Comparison of ENCODE assay signal across 22 mouse cellular contexts in the genomic region with DNA sequence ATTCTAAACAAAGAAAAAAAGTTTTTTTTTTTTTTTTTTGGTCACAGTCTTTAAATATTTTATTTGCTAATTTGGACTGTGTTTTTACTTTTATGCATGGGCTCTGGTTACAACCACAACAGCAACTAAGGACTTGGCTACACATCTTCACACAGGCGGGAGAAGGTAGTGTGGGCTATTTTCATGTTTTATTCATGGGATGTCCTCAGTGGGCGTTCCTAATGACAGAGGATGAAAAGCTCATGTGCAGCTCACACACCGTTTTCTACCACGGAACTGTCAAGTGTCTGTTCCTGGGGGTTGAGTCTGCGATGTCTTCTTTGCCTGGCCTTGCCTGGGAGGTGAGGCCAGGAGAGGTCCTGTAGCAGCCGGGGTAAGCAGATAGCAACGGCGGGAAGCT.
A peak's percentile ranks its signal among the peaks of the same experiment; 100 is the strongest.
DNase-seq lines count a peak whose midpoint lies in the region; ATAC-seq and TF ChIP-seq lines count a peak whose summit lies in the region.
"Had no signal": no experiment of that assay in that cellular context is flagged by ENCODE, and none has a peak within 500 bp of the region (broad histone marks: within the 10 kb centered on the region; RNA-seq: fewer than 3 reads in every experiment).

No protein-coding gene starts in this region.

- H3K4me1 ChIP-seq in hindbrain, embryonic 11.5 days (replicated peaks; ENCODE audit: control insufficient read depth, insufficient read depth, low read length): no peaks in the 10 kb centered on the region
- peaks cover 5% of the 10 kb centered on the region; the same call in 1 of the 2 replicates for H3K4me1 ChIP-seq in hindbrain, postnatal 0 days (ENCODE audit: insufficient read depth, low read length)
- H3K4me1 ChIP-seq in hindbrain, embryonic 13.5 days (replicated peaks): peaks cover 46% of the 10 kb centered on the region
- H3K4me1 ChIP-seq in neural tube, embryonic 14.5 days (ENCODE audit: control insufficient read depth, insufficient read depth, low read length): 0 out of 2 replicates have a peak, but pooled peaks cover 3% of the 10 kb centered on the region
- H3K4me1 ChIP-seq in intestine, postnatal 0 days (replicated peaks; ENCODE audit: control insufficient read depth, insufficient read depth, low read length): no peaks in the 10 kb centered on the region

- 0 out of 2 replicates have a peak, but pooled peaks cover 2% of the 10 kb centered on the region for H3K27me3 ChIP-seq in hindbrain, embryonic 11.5 days (ENCODE audit: control insufficient read depth, insufficient read depth, low read length)
- no peaks in the 10 kb centered on the region for H3K27me3 ChIP-seq in hindbrain, postnatal 0 days (ENCODE audit: insufficient read depth, low read length)
- H3K27me3 ChIP-seq in hindbrain, embryonic 13.5 days: no peaks in the 10 kb centered on the region
- no peaks in the 10 kb centered on the region for H3K27me3 ChIP-seq in neural tube, embryonic 14.5 days (ENCODE audit: control insufficient read depth, insufficient read depth, low read length)
- no peaks in the 10 kb centered on the region for H3K27me3 ChIP-seq in intestine, postnatal 0 days (replicated peaks; ENCODE audit: control insufficient read depth, insufficient read depth, low read length)
- H3K27me3 ChIP-seq: kidney, embryonic 15.5 days; limb, embryonic 13.5 days; lung, embryonic 15.5 days had no signal

- no peak for TF ChIP-seq POLR2A in brain, embryonic 14.5 days (IDR thresholded peaks at IDR 0.05; ENCODE audit: borderline replicate concordance, extremely low read depth, insufficient read depth, insufficient read length, poor library complexity, severe bottlenecking)

- H3K9me3 ChIP-seq in hindbrain, embryonic 11.5 days (ENCODE audit: control insufficient read depth, low read length): no peaks in the 10 kb centered on the region
- no peaks in the 10 kb centered on the region for H3K9me3 ChIP-seq in hindbrain, postnatal 0 days (ENCODE audit: low read length)
- no peaks in the 10 kb centered on the region for H3K9me3 ChIP-seq in hindbrain, embryonic 13.5 days
- no peaks in the 10 kb centered on the region for H3K9me3 ChIP-seq in neural tube, embryonic 14.5 days (ENCODE audit: control insufficient read depth, low read length)
- H3K9me3 ChIP-seq in intestine, postnatal 0 days (ENCODE audit: control insufficient read depth): no peaks in the 10 kb centered on the region
- H3K9me3 ChIP-seq: heart, embryonic 15.5 days; kidney, embryonic 15.5 days; limb, embryonic 13.5 days; lung, embryonic 15.5 days had no signal

- no peak overlapping the region for H3K9ac ChIP-seq in hindbrain, embryonic 11.5 days (ENCODE audit: low read depth, low read length)
- H3K9ac ChIP-seq in hindbrain, postnatal 0 days (replicated peaks; ENCODE audit: low read length): no peak overlapping the region
- peak overlapping the region; percentile 19; the same call in 1 of the 2 replicates for H3K9ac ChIP-seq in hindbrain, embryonic 13.5 days
- no peak overlapping the region for H3K9ac ChIP-seq in neural tube, embryonic 14.5 days (replicated peaks; ENCODE audit: low read depth, low read length)
- no peak overlapping the region for H3K9ac ChIP-seq in intestine, postnatal 0 days (ENCODE audit: low read depth, low read length)
- H3K9ac ChIP-seq: heart, embryonic 15.5 days; kidney, embryonic 15.5 days; limb, embryonic 13.5 days; lung, embryonic 15.5 days had no signal

- H3K36me3 ChIP-seq in hindbrain, embryonic 11.5 days (ENCODE audit: control insufficient read depth, insufficient read depth, low read length): no peaks in the 10 kb centered on the region
- no peaks in the 10 kb centered on the region for H3K36me3 ChIP-seq in hindbrain, postnatal 0 days (ENCODE audit: insufficient read depth, low read length)
- H3K36me3 ChIP-seq in hindbrain, embryonic 13.5 days: no peaks in the 10 kb centered on the region
- no peaks in the 10 kb centered on the region for H3K36me3 ChIP-seq in neural tube, embryonic 14.5 days (ENCODE audit: control insufficient read depth, insufficient read depth, low read length)
- no peaks in the 10 kb centered on the region for H3K36me3 ChIP-seq in intestine, postnatal 0 days (ENCODE audit: control insufficient read depth, insufficient read depth)
- H3K36me3 ChIP-seq: heart, embryonic 15.5 days; kidney, embryonic 15.5 days; limb, embryonic 13.5 days; lung, embryonic 15.5 days had no signal

- DNase-seq in hindbrain, embryonic 11.5 days (ENCODE audit: low spot score): peak; percentile 37
- no peak for DNase-seq in hindbrain, postnatal 0 days (ENCODE audit: low spot score)
- peak; percentile 60 for DNase-seq in brain, embryonic 14.5 days (ENCODE audit: low read depth)
- DNase-seq in gastrocnemius, postnatal 4 days (ENCODE audit: low spot score in 2 of 2): no peak
- DNase-seq: adrenal gland, postnatal 14 days; cerebellum, adult 11-12 months; gastrocnemius, postnatal 10 days; kidney, adult 18-20 months; right cerebral cortex, adult 18-20 months; right cerebral cortex, postnatal 4 days; thymus, postnatal 4 days had no signal

- TF ChIP-seq CTCF in hindbrain, postnatal 0 days (IDR thresholded peaks at IDR 0.05; ENCODE audit: low read depth): no peak
- TF ChIP-seq CTCF in brain, embryonic 14.5 days (IDR thresholded peaks at IDR 0.05; ENCODE audit: borderline replicate concordance, extremely low read depth, insufficient read depth, insufficient read length): no peak
- TF ChIP-seq CTCF in intestine, postnatal 0 days (IDR thresholded peaks at IDR 0.05; ENCODE audit: low read depth): no peak

- H3K4me3 ChIP-seq in hindbrain, embryonic 11.5 days (ENCODE audit: low read depth, low read length): no peak overlapping the region
- no peak overlapping the region for H3K4me3 ChIP-seq in hindbrain, postnatal 0 days (ENCODE audit: low read length)
- H3K4me3 ChIP-seq in hindbrain, embryonic 13.5 days: no peak overlapping the region
- H3K4me3 ChIP-seq in neural tube, embryonic 14.5 days (ENCODE audit: low read depth, low read length): no peak overlapping the region
- no peak overlapping the region for H3K4me3 ChIP-seq in intestine, postnatal 0 days (ENCODE audit: low read depth, low read length)
- H3K4me3 ChIP-seq: erythroblast, embryonic 14.5 days; heart, embryonic 15.5 days; kidney, embryonic 15.5 days; limb, embryonic 13.5 days; lung, embryonic 15.5 days had no signal

- no peak overlapping the region for H3K4me2 ChIP-seq in hindbrain, embryonic 11.5 days (replicated peaks; ENCODE audit: low read depth, low read length)
- no peak overlapping the region for H3K4me2 ChIP-seq in hindbrain, postnatal 0 days (ENCODE audit: low read depth, low read length)
- H3K4me2 ChIP-seq in hindbrain, embryonic 13.5 days: no peak overlapping the region
- H3K4me2 ChIP-seq in neural tube, embryonic 14.5 days (ENCODE audit: low read depth, low read length): no peak overlapping the region
- no peak overlapping the region for H3K4me2 ChIP-seq in intestine, postnatal 0 days (replicated peaks; ENCODE audit: low read depth)
- H3K4me2 ChIP-seq: heart, embryonic 15.5 days; kidney, embryonic 15.5 days; limb, embryonic 13.5 days; liver, embryonic 11.5 days; lung, embryonic 15.5 days had no signal

- no peak for ATAC-seq in hindbrain, embryonic 11.5 days (ENCODE audit: low FRiP score)
- no peak for ATAC-seq in hindbrain, postnatal 0 days
- no peak for ATAC-seq in hindbrain, embryonic 13.5 days (ENCODE audit: low FRiP score)
- peak; percentile 38; the same call in 1 of the 2 replicates for ATAC-seq in neural tube, embryonic 14.5 days (ENCODE audit: low read depth)
- no peak for ATAC-seq in intestine, postnatal 0 days
- ATAC-seq: CD4-positive, CD25-positive, alpha-beta regulatory T cell, adult 4 months; inflammation-experienced regulatory T-cells, adult 6 months had no signal

- 43% methylated on average over 8 of the region's 8 CpGs for WGBS in hindbrain, embryonic 11.5 days
- 29% methylated on average over 8 of the region's 8 CpGs for WGBS in hindbrain, postnatal 0 days
- WGBS in hindbrain, embryonic 13.5 days: 20% methylated on average over 8 of the region's 8 CpGs
- 30% methylated on average over 8 of the region's 8 CpGs for WGBS in neural tube, embryonic 14.5 days
- 86% methylated on average over 8 of the region's 8 CpGs for WGBS in intestine, postnatal 0 days

- no peak overlapping the region for H3K27ac ChIP-seq in hindbrain, embryonic 11.5 days (ENCODE audit: low read depth, low read length)
- H3K27ac ChIP-seq in hindbrain, postnatal 0 days: no peak overlapping the region
- H3K27ac ChIP-seq in hindbrain, embryonic 13.5 days: peak overlapping the region; percentile 50
- H3K27ac ChIP-seq in neural tube, embryonic 14.5 days (ENCODE audit: low read depth, low read length): no peak overlapping the region
- no peak overlapping the region for H3K27ac ChIP-seq in intestine, postnatal 0 days (ENCODE audit: low read depth, low read length)
- H3K27ac ChIP-seq: heart, embryonic 15.5 days; limb, embryonic 13.5 days; lung, embryonic 15.5 days had no signal

Comparison
In these comparisons a context has a peak if more than half of its experiments do, and no peak if none do; other contexts are left out.
1. DNase-seq: peak in hindbrain, embryonic 11.5 days (single experiment) and brain, embryonic 14.5 days (single experiment); none in hindbrain, postnatal 0 days (single experiment) and gastrocnemius, postnatal 4 days (0 of 2).